Mouse (Mus musculus) heart, postnatal 0 days (tissue): ENCODE measurements around the gene Pih1h3b.

Experiments
- CTCF ChIP-seq: IDR thresholded peaks from 2 replicates; pipeline ENCODE4 v1.5.1; 2016; ENCODE audit warnings: antibody characterized with exemption, control low read depth, low read depth
- EP300 ChIP-seq: IDR thresholded peaks from 2 replicates; pipeline ENCODE4 v1.6.1; 2016; ENCODE audit warnings: antibody characterized with exemption, low read depth

DNA sequence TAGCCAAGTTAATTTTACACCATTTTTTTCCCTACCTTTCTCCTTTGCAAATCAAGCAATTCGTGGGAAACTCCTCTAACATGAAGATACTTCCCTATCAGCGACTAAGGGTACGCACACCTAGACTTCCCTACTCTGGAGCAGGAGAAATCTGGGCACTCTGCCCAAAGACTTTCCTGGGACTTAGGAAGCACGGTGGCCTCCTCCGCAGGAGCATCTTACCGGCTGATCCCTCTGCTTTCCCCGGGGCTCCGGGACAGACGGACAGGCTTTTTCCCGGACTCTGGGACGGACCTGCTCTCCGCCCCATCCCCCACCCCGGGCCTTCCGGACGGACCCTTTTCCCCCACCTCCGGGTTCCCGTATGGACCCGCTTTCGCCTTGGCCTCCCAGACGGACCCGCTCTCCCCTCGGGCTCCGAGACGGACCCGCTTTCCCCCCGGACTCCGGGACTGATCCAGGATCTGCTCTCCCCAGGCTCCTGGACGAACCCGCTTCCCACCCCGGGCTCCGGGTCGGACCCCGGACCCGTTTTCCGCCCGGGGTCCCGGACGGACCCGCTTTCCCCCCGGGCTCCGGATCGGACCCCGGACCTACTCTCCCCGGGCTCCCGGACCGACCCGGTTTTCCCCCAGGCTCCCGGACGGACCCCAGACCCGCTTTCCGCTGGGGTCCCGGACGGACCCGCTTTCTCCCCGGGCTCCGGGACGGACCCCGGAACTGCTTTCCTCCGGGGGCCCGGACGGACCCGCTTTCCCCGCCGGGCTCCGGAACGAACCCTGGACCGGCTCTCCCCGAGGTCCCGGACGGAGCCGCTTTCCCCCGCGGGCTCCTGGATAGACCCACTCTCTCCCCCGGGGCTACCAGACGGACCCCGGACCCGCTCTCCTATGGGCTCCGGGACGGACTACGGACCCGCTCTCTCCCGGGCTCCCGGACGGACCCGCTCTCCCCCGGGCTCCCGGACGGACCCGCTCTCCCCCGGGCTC is 1.5 kb upstream of the Pih1h3b start:
- TF ChIP-seq CTCF = no peak
- TF ChIP-seq EP300 = no peak
